Mouse (Mus musculus) midbrain, embryonic 14.5 days (tissue): ENCODE results near the gene Apbb1ip. TPM values are rescaled to one million over a fixed set of nuclear protein-coding genes. Genes with fewer than 3 reads are reported as not detected.

ENCODE experiments used
- ATAC-seq: fragments of 200-750 bp; cut with Nextera tagmentation; 2 replicates; pipeline ENCODE4 v1.8.0; 2017; ENCODE audit warnings: moderate number of reproducible peaks, moderate library complexity; ENCODE audit not compliant: low FRiP score, low TSS enrichment
- DNase-seq: peaks from one replicate; pipeline ENCODE4 v3.0.0-alpha.2; 2015
- H3K27ac ChIP-seq: fragments of 300-500 bp; sonication (generic); replicated peaks from 2 replicates; pipeline ENCODE4 v1.5.1; 2014; ENCODE audit warnings: mild to moderate bottlenecking, low read depth, low read length, moderate library complexity
- H3K27me3 ChIP-seq: fragments of 300-500 bp; sonication (generic); 2 replicates; pipeline ENCODE4 v1.6.1; 2014; ENCODE audit warnings: low read length, control low read depth, mixed read lengths; ENCODE audit not compliant: control insufficient read depth, insufficient read depth
- H3K36me3 ChIP-seq: fragments of 300-500 bp; sonication (generic); 2 replicates; pipeline ENCODE4 v1.6.1; 2014; ENCODE audit warnings: low read length, control low read depth; ENCODE audit not compliant: control insufficient read depth, insufficient read depth
- H3K4me1 ChIP-seq: fragments of 300-500 bp; sonication (generic); 2 replicates; pipeline ENCODE4 v1.6.1; 2014; ENCODE audit warnings: mild to moderate bottlenecking, antibody characterized with exemption, low read length, control low read depth; ENCODE audit not compliant: control insufficient read depth, insufficient read depth
- H3K4me2 ChIP-seq: fragments of 300-500 bp; sonication (generic); 2 replicates; pipeline ENCODE4 v1.6.1; 2014; ENCODE audit warnings: mild to moderate bottlenecking, low read length, moderate library complexity
- H3K4me3 ChIP-seq: fragments of 300-500 bp; sonication (generic); replicated peaks from 2 replicates; pipeline ENCODE4 v1.5.1; 2014; ENCODE audit warnings: low read depth, low read length
- H3K9ac ChIP-seq: fragments of 300-500 bp; sonication (generic); replicated peaks from 2 replicates; pipeline ENCODE4 v1.6.1; 2014; ENCODE audit warnings: mild to moderate bottlenecking, low read length, moderate library complexity
- H3K9me3 ChIP-seq: fragments of 300-500 bp; sonication (generic); 2 replicates; pipeline ENCODE4 v1.6.1; 2016; ENCODE audit warnings: low read length, control low read depth, mixed read lengths; ENCODE audit not compliant: control insufficient read depth
- WGBS: fragments of 180-500 bp; shearing (Covaris S2); extraction: QIAGEN DNeasy Blood & Tissue Kit; methylation state at CpG from one replicate; pipeline ENCODE4 v1.1.7; 2014; 5-methylcytosine and 5-hydroxymethylcytosine counted together
- polyA plus RNA-seq: library from polyadenylated mRNA; unstranded; fragments of >200 nt; fragmentation: Nextera tagmentation; extraction: Ambion mirVana; gene quantifications from 2 replicates; pipeline ENCODE4 v1.2.1, GENCODE M21; 2014

The Apbb1ip gene
- polyA plus RNA-seq, 1 experiment from 2014 or later: 0.86 TPM

- H3K9me3 ChIP-seq: no peaks in the 10 kb centered on the region
- no peak overlapping the region for H3K4me3 ChIP-seq
- no peaks in the 10 kb centered on the region for H3K4me1 ChIP-seq
- no peak overlapping the region for H3K9ac ChIP-seq
- H3K4me2 ChIP-seq: no peak overlapping the region
- no peaks in the 10 kb centered on the region for H3K36me3 ChIP-seq
- DNase-seq (peak; percentile 27), ATAC-seq (no peak)
- 59% methylated on average over 5 of the region's 5 CpGs for WGBS
- no peak overlapping the region for H3K27ac ChIP-seq
- H3K27me3 ChIP-seq: no peaks in the 10 kb centered on the region
These were observed 9.0 kb upstream of the Apbb1ip start for GRCm38 (mm10) chr2:22764774-22765387.

GRCm38 (mm10) chr2:22771311-22771710 lies 2.6 kb upstream of the Apbb1ip start:
- H3K9me3 ChIP-seq: no peaks in the 10 kb centered on the region
- 0 out of 2 replicates have a peak, but pooled peaks cover 8% of the 10 kb centered on the region for H3K4me1 ChIP-seq
- no peak for DNase-seq
- H3K27ac ChIP-seq: no peak overlapping the region
- no peak for ATAC-seq
- H3K27me3 ChIP-seq: no peaks in the 10 kb centered on the region
- H3K4me2 ChIP-seq: no peak overlapping the region
- no peak overlapping the region for H3K9ac ChIP-seq
- H3K36me3 ChIP-seq: no peaks in the 10 kb centered on the region
- H3K4me3 ChIP-seq: no peak overlapping the region

GRCm38 (mm10) chr2:22774181-22774751 lies 372 bp downstream of the Apbb1ip start:
- Histone ChIP-seq H3K27ac (no peak overlapping the region), H3K9me3 (no peaks in the 10 kb centered on the region), H3K4me1 (0 out of 2 replicates have a peak, but pooled peaks cover 8% of the 10 kb centered on the region), H3K36me3 (no peaks in the 10 kb centered on the region), H3K4me2 (peak overlapping the region; percentile 73), H3K27me3 (no peaks in the 10 kb centered on the region), H3K4me3 (peak overlapping the region; percentile 42), H3K9ac (peak overlapping the region; percentile 54)
- ATAC-seq (peak; percentile 69), DNase-seq (peak; percentile 68)
- WGBS: 1% methylated on average over 28 of the region's 28 CpGs

GRCm38 (mm10) chr2:22775213-22775612 lies 1.3 kb downstream of the Apbb1ip start:
- WGBS: 49% methylated on average over 8 of the region's 8 CpGs
- 0 out of 2 replicates have a peak, but pooled peaks cover 8% of the 10 kb centered on the region for H3K4me1 ChIP-seq
- no peaks in the 10 kb centered on the region for H3K9me3 ChIP-seq
- H3K4me2 ChIP-seq: no peak overlapping the region
- ATAC-seq (no peak), DNase-seq (no peak)
- no peak overlapping the region for H3K27ac ChIP-seq
- no peaks in the 10 kb centered on the region for H3K36me3 ChIP-seq
- H3K9ac ChIP-seq: no peak overlapping the region
- no peak overlapping the region for H3K4me3 ChIP-seq
- no peaks in the 10 kb centered on the region for H3K27me3 ChIP-seq

DNA sequence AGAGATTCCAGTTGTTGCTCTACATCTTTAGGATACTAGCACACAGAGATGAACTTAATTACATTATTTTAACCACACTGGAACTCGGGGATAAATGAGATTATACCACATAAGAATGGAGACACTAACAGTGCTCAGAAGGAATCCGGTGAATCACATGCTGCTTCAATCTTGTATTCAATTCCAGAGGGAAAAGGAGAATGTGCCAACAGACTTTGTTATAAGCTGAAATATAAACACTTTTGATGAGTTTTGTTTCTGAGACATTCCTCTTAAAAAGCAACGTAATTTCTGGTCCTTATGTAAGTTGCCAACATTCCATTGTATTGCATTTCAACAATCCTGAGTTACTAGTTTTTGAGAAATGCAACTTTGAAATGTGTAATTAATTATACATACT lies 1.8 kb downstream of the Apbb1ip start:
- 61% methylated on average over 3 of the region's 3 CpGs for WGBS
- DNase-seq: no peak
- ATAC-seq: no peak

DNA sequence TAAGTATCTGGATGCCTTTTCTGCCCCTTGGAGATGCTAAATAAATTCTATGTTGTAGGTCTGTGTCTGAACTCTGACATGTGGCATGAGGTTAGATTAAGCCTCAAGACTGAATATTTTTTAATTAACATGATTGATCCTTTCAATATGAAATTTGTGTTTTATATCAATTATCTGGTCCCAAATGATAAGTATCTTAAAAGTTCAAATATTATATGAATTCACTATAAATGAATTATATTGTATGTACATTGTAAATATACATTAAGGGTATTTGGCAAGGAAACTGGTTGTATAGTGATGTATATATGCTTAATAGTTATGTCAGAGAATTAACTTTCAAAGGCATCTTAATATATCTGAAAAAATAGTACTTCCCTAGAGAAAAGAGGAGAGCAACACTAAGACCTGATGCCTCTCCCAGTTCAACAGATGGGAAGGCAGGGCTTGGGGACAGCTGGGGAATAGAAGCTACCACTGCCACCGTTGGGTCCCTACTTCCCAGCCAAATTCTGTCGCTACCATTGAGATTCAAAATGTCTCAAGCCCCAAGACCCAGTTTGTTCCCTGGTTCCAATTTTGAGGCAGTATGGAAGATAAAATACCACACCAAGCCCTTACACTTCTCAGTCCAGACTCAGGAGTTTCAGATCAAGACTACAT lies 2.8 kb downstream of the Apbb1ip start:
- no peak overlapping the region for H3K27ac ChIP-seq
- H3K9me3 ChIP-seq: no peaks in the 10 kb centered on the region
- DNase-seq: no peak
- 0 out of 2 replicates have a peak, but pooled peaks cover 8% of the 10 kb centered on the region for H3K4me1 ChIP-seq
- H3K4me2 ChIP-seq: no peak overlapping the region
- 59% methylated on average over 2 of the region's 2 CpGs for WGBS
- H3K36me3 ChIP-seq: no peaks in the 10 kb centered on the region
- no peak overlapping the region for H3K9ac ChIP-seq
- no peaks in the 10 kb centered on the region for H3K27me3 ChIP-seq
- ATAC-seq: no peak
- H3K4me3 ChIP-seq: no peak overlapping the region

More for the DNA sequence above, 1.8 kb downstream of the Apbb1ip start:
- Histone ChIP-seq H3K4me3 (no peak overlapping the region), H3K27me3 (no peaks in the 10 kb centered on the region), H3K9ac (no peak overlapping the region), H3K36me3 (no peaks in the 10 kb centered on the region), H3K4me1 (0 out of 2 replicates have a peak, but pooled peaks cover 8% of the 10 kb centered on the region), H3K4me2 (no peak overlapping the region), H3K27ac (no peak overlapping the region), H3K9me3 (no peaks in the 10 kb centered on the region)

- Histone ChIP-seq H3K4me2 (no peak overlapping the region), H3K36me3 (no peaks in the 10 kb centered on the region), H3K27me3 (no peaks in the 10 kb centered on the region), H3K4me3 (no peak overlapping the region), H3K4me1 (0 out of 2 replicates have a peak, but pooled peaks cover 8% of the 10 kb centered on the region), H3K9me3 (no peaks in the 10 kb centered on the region), H3K27ac (no peak overlapping the region), H3K9ac (no peak overlapping the region)
- no peak for DNase-seq
- no peak for ATAC-seq
- 92% methylated on average over 3 of the region's 3 CpGs for WGBS
These were observed 3.9 kb downstream of the Apbb1ip start for GRCm38 (mm10) chr2:22777757-22778156.

DNA sequence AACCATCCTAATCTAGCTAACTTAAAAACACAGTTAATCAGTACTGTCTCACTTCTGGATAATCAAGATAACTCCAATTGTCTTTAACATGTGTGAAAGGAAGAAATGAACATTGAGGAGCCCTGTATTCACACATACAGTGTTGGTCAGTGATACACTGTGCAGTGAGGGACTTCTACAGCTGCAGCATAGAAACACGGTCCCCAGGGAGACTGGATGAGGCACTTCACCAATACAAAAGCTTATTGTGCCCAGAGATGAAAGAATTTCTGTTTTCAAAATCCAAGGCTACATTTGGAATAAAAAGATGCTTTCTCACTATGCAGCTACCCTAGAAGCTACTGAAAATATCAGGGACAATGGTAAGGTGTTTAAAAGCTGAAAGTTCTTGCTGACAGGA lies 7.0 kb downstream of the Apbb1ip start:
- Histone ChIP-seq H3K9ac (no peak overlapping the region), H3K9me3 (no peaks in the 10 kb centered on the region), H3K4me1 (no peaks in the 10 kb centered on the region), H3K4me2 (no peak overlapping the region), H3K4me3 (no peak overlapping the region), H3K36me3 (no peaks in the 10 kb centered on the region), H3K27me3 (no peaks in the 10 kb centered on the region), H3K27ac (no peak overlapping the region)
- peak; percentile 13 for DNase-seq
- WGBS: 52% methylated on average over 1 of the region's 1 CpGs
- ATAC-seq: no peak
